Mouse (Mus musculus) MEL (cell line): Measurements from ENCODE around the gene Rab11fip4. TPM values are rescaled to one million over a fixed set of nuclear protein-coding genes. Genes with fewer than 3 reads are reported as not detected.

ENCODE experiments used
- DNase-seq: peaks from one replicate; pipeline ENCODE4 v3.0.0; 2011; ENCODE audit warnings: low read depth, low spot score
- H3K27ac ChIP-seq: 2 replicates; pipeline ENCODE4 v1.5.1; 2012; ENCODE audit warnings: low read depth, mild to moderate bottlenecking, control low read depth, low read length, moderate library complexity; ENCODE audit not compliant: control insufficient read depth
- H3K27me3 ChIP-seq, 2 experiments: fragments of 150-350 bp in 1 of 2; sonication (generic) in 1 of 2; 2 replicates each; pipeline ENCODE4 v1.6.1; 2012; ENCODE audit warnings: low read length in 2 of 2, mild to moderate bottlenecking in 2 of 2, improper control_type of control experiment in 1 of 2, moderate library complexity in 1 of 2; ENCODE audit not compliant: insufficient read depth in 2 of 2, control insufficient read depth in 1 of 2
- H3K36me3 ChIP-seq, 2 experiments: 2 replicates each; pipeline ENCODE4 v1.6.1; 2012 to 2014; ENCODE audit warnings: low read length in 2 of 2, improper control_type of control experiment in 1 of 2, inconsistent platforms in 1 of 2, mild to moderate bottlenecking in 1 of 2; ENCODE audit not compliant: insufficient read depth in 2 of 2, control insufficient read depth in 1 of 2
- H3K4me1 ChIP-seq, 2 experiments: fragments of 150-350 bp in 1 of 2; sonication (generic) in 1 of 2; 2 replicates each; pipeline ENCODE4 v1.6.1; 2012; ENCODE audit warnings: low read length in 2 of 2, improper control_type of control experiment in 1 of 2, mild to moderate bottlenecking in 1 of 2; ENCODE audit not compliant: insufficient read depth in 2 of 2, control insufficient read depth in 1 of 2
- H3K4me3 ChIP-seq, 2 experiments: fragments of 150-350 bp in 1 of 2; sonication (generic) in 1 of 2; 2 replicates each; pipeline ENCODE4 v1.5.1; 2012; ENCODE audit warnings: low read depth in 2 of 2, low read length in 2 of 2, mild to moderate bottlenecking in 2 of 2, moderate library complexity in 2 of 2, control low read depth in 1 of 2, improper control_type of control experiment in 1 of 2; ENCODE audit not compliant: control insufficient read depth in 1 of 2, insufficient read depth in 1 of 2
- H3K79me2 ChIP-seq: 2 replicates; pipeline ENCODE4 v1.6.1; 2012; ENCODE audit warnings: mild to moderate bottlenecking, low read length, moderate library complexity; ENCODE audit not compliant: control insufficient read depth, poor library complexity, insufficient read depth
- H3K9ac ChIP-seq: 2 replicates; pipeline ENCODE4 v1.6.1; 2012; ENCODE audit warnings: low read depth, mild to moderate bottlenecking, control low read depth, low read length, moderate library complexity; ENCODE audit not compliant: control insufficient read depth, poor library complexity, severe bottlenecking
- H3K9me3 ChIP-seq: fragments of 150-350 bp; sonication (generic); replicated peaks from 2 replicates; pipeline ENCODE4 v1.6.1; 2012; ENCODE audit warnings: mild to moderate bottlenecking, low read length, improper control_type of control experiment, moderate library complexity; ENCODE audit not compliant: insufficient read depth
- CHD2 ChIP-seq: IDR thresholded peaks from 2 replicates; pipeline ENCODE4 v1.6.1; 2011; ENCODE audit warnings: low read length, improper control_type of control experiment
- CTCF ChIP-seq, 3 experiments: IDR thresholded peaks in 2 of 3; conservative IDR thresholded peaks in 1 of 3; 2 replicates each; pipeline ENCODE4 v1.5.1; 2011 to 2012; ENCODE audit warnings: low read length in 3 of 3, low read depth in 2 of 3, mild to moderate bottlenecking in 2 of 3, improper control_type of control experiment in 1 of 3, inconsistent platforms in 1 of 3, mixed read lengths in 1 of 3, moderate library complexity in 1 of 3; ENCODE audit not compliant: control insufficient read depth in 1 of 3, insufficient read depth in 1 of 3, poor library complexity in 1 of 3, severe bottlenecking in 1 of 3
- E2F4 ChIP-seq: IDR thresholded peaks from 2 replicates; pipeline ENCODE4 v1.6.1; 2011; ENCODE audit warnings: low read depth, low read length, improper control_type of control experiment, borderline replicate concordance
- ELF1 ChIP-seq: IDR thresholded peaks from 2 replicates; pipeline ENCODE4 v1.6.1; 2014; ENCODE audit warnings: low read depth, mild to moderate bottlenecking, inconsistent platforms, low read length, improper control_type of control experiment, moderate library complexity
- ETS1 ChIP-seq: IDR thresholded peaks from 2 replicates; pipeline ENCODE4 v1.6.1; 2012; ENCODE audit warnings: low read depth, mild to moderate bottlenecking, inconsistent platforms, low read length, improper control_type of control experiment, moderate library complexity
- GABPA ChIP-seq: IDR thresholded peaks from 2 replicates; pipeline ENCODE4 v1.6.1; 2012; ENCODE audit warnings: low read depth, mild to moderate bottlenecking, inconsistent platforms, low read length, improper control_type of control experiment, moderate library complexity
- GATA1 ChIP-seq: IDR thresholded peaks from 2 replicates; pipeline ENCODE4 v1.6.1; 2011; ENCODE audit warnings: low read depth, low read length, improper control_type of control experiment
- HCFC1 ChIP-seq: IDR thresholded peaks from 2 replicates; pipeline ENCODE4 v1.6.1; 2012; ENCODE audit warnings: low read depth, mild to moderate bottlenecking, inconsistent platforms, low read length, improper control_type of control experiment, moderate library complexity
- MYB ChIP-seq: IDR thresholded peaks from 2 replicates; pipeline ENCODE4 v1.6.1; 2011; ENCODE audit warnings: mild to moderate bottlenecking, low read depth, low read length, improper control_type of control experiment
- MYC ChIP-seq: IDR thresholded peaks from 2 replicates; pipeline ENCODE4 v1.6.1; 2011; ENCODE audit warnings: low read depth, mild to moderate bottlenecking, low read length, improper control_type of control experiment, moderate library complexity
- POLR2AphosphoS2 ChIP-seq: IDR thresholded peaks from 2 replicates; pipeline ENCODE4 v1.6.1; 2011; ENCODE audit warnings: low read length, improper control_type of control experiment
- POLR2AphosphoS5 ChIP-seq: IDR thresholded peaks from 2 replicates; pipeline ENCODE4 v1.6.1; 2012; ENCODE audit warnings: low read depth, borderline replicate concordance, mild to moderate bottlenecking, inconsistent platforms, low read length, moderate library complexity, mixed read lengths
- RAD21 ChIP-seq: IDR thresholded peaks from 2 replicates; pipeline ENCODE4 v1.6.1; 2011; ENCODE audit warnings: mild to moderate bottlenecking, low read depth, low read length, improper control_type of control experiment
- SIN3A ChIP-seq: IDR thresholded peaks from 2 replicates; pipeline ENCODE4 v1.6.1; 2012; ENCODE audit warnings: low read length, improper control_type of control experiment, inconsistent platforms
- TAL1 ChIP-seq: IDR thresholded peaks from 2 replicates; pipeline ENCODE4 v1.6.1; 2012; ENCODE audit warnings: mild to moderate bottlenecking, inconsistent platforms, low read length, moderate library complexity, mixed read lengths
- TBP ChIP-seq: IDR thresholded peaks from 2 replicates; pipeline ENCODE4 v1.8.0; 2011; ENCODE audit warnings: low read depth, low read length, improper control_type of control experiment
- TCF12 ChIP-seq: IDR thresholded peaks from 2 replicates; pipeline ENCODE4 v1.6.1; 2014; ENCODE audit warnings: low read depth, mild to moderate bottlenecking, inconsistent platforms, low read length, improper control_type of control experiment, moderate library complexity
- UBTF ChIP-seq: IDR thresholded peaks from 2 replicates; pipeline ENCODE4 v1.6.1; 2012; ENCODE audit warnings: low read depth, mild to moderate bottlenecking, inconsistent platforms, low read length, improper control_type of control experiment, moderate library complexity, borderline replicate concordance; ENCODE audit not compliant: insufficient read depth
- USF1 ChIP-seq: IDR thresholded peaks from 2 replicates; pipeline ENCODE4 v1.6.1; 2014; ENCODE audit warnings: low read depth, mild to moderate bottlenecking, inconsistent platforms, low read length, improper control_type of control experiment, moderate library complexity
- USF2 ChIP-seq, 2 experiments: IDR thresholded peaks; 2 replicates each; pipeline ENCODE4 v1.6.1; 2011 to 2012; ENCODE audit warnings: improper control_type of control experiment in 2 of 2, low read length in 2 of 2, borderline replicate concordance in 1 of 2, inconsistent platforms in 1 of 2, low read depth in 1 of 2, mild to moderate bottlenecking in 1 of 2; ENCODE audit not compliant: insufficient read depth in 1 of 2
- ZNF384 ChIP-seq: IDR thresholded peaks from 2 replicates; pipeline ENCODE4 v1.6.1; 2012; ENCODE audit warnings: low read depth, mild to moderate bottlenecking, inconsistent platforms, low read length, improper control_type of control experiment
- polyA plus RNA-seq, 2 experiments: library from polyadenylated mRNA; stranded (reverse) in 1 of 2; unstranded in 1 of 2; fragments of >175 nt in 1 of 2; fragments of >200 nt in 1 of 2; gene quantifications; 2 replicates each; pipeline versions ENCODE4 v1.2.1 to v1.2.4; 2012; ENCODE audit warnings: low replicate concordance in 2 of 2, low read depth in 1 of 2; ENCODE audit not compliant: insufficient read length in 2 of 2, insufficient read depth in 1 of 2, missing spikeins in 1 of 2
- total RNA-seq: library from RNA; depleted of rRNA; stranded (reverse); fragments of 300-350 nt; gene quantifications from 2 replicates; pipeline ENCODE4 v1.2.3, GENCODE M21; 2012

Rab11fip4 gene
- total and polyA plus RNA-seq, 3 experiments: under 0.01 to 0.03 TPM; not detected in 1

GRCm38 (mm10) chr11:79714743-79715110 lies 123.7 kb downstream of the Rab11fip4 start (continued):
- TF ChIP-seq TCF12: no peak

GRCm38 (mm10) chr11:79715316-79715715 lies 124.3 kb downstream of the Rab11fip4 start:
- TF ChIP-seq CTCF (IDR thresholded peaks at IDR 0.05 in 2 of 3, conservative IDR thresholded peaks at IDR 0.05 in 1 of 3; ENCODE audit: control insufficient read depth in 1 of 3, insufficient read depth in 1 of 3, low read depth in 2 of 3, low read length in 3 of 3, poor library complexity in 1 of 3, severe bottlenecking in 1 of 3): no peak
- no peak for TF ChIP-seq POLR2AphosphoS5
- no peak for TF ChIP-seq GATA1
- no peak for TF ChIP-seq MYB
- no peak for TF ChIP-seq ZNF384
- no peak for TF ChIP-seq TAL1
- no peak for TF ChIP-seq MYC
- TF ChIP-seq SIN3A: no peak
- no peak for TF ChIP-seq GABPA
- TF ChIP-seq ELF1: no peak
- no peak for TF ChIP-seq E2F4
- TF ChIP-seq TCF12: no peak
- no peak for TF ChIP-seq USF2 (IDR thresholded peaks at IDR 0.05; ENCODE audit: borderline replicate concordance in 1 of 2, insufficient read depth in 1 of 2, low read depth in 1 of 2, low read length in 2 of 2)
- TF ChIP-seq ETS1: no peak
- no peak for TF ChIP-seq HCFC1
- TF ChIP-seq RAD21: no peak
- TF ChIP-seq USF1: no peak
- no peak for TF ChIP-seq UBTF
- H3K4me1 ChIP-seq: no peaks in the 10 kb centered on the region
- no peaks in the 10 kb centered on the region for H3K9me3 ChIP-seq
- no peaks in the 10 kb centered on the region; a peak in 2 of 4 replicates for H3K27me3 ChIP-seq
- H3K36me3 ChIP-seq: no peaks in the 10 kb centered on the region
- H3K9ac ChIP-seq: no peak overlapping the region
- H3K4me3 ChIP-seq: no peak overlapping the region
- no peak for DNase-seq
- no peaks in the 10 kb centered on the region for H3K79me2 ChIP-seq
- H3K27ac ChIP-seq: no peak overlapping the region

- no peak overlapping the region for H3K9ac ChIP-seq
- H3K9me3 ChIP-seq: no peaks in the 10 kb centered on the region
- no peaks in the 10 kb centered on the region for H3K4me1 ChIP-seq
- peak; percentile 93 for TF ChIP-seq TBP
- no peak for TF ChIP-seq CHD2
- TF ChIP-seq ZNF384: peak; percentile 87
- TF ChIP-seq POLR2AphosphoS2: no peak
- TF ChIP-seq, all 39 proteins: peak for 2
- no peak for DNase-seq
- H3K79me2 ChIP-seq: no peaks in the 10 kb centered on the region
- H3K36me3 ChIP-seq: no peaks in the 10 kb centered on the region
- no peak overlapping the region for H3K4me3 ChIP-seq
- no peak overlapping the region for H3K27ac ChIP-seq
- no peaks in the 10 kb centered on the region; a peak in 2 of 4 replicates for H3K27me3 ChIP-seq
Observed at GRCm38 (mm10) chr11:79715733-79716452, 124.9 kb downstream of the Rab11fip4 start.
